Mouse (Mus musculus): ENCODE results near the gene Slc38a7. TPM values are rescaled to one million over a fixed set of nuclear protein-coding genes. Genes with fewer than 3 reads are reported as not detected.

Gene Slc38a7
- 29.1 TPM for polyA plus RNA-seq (2021)

DNA sequence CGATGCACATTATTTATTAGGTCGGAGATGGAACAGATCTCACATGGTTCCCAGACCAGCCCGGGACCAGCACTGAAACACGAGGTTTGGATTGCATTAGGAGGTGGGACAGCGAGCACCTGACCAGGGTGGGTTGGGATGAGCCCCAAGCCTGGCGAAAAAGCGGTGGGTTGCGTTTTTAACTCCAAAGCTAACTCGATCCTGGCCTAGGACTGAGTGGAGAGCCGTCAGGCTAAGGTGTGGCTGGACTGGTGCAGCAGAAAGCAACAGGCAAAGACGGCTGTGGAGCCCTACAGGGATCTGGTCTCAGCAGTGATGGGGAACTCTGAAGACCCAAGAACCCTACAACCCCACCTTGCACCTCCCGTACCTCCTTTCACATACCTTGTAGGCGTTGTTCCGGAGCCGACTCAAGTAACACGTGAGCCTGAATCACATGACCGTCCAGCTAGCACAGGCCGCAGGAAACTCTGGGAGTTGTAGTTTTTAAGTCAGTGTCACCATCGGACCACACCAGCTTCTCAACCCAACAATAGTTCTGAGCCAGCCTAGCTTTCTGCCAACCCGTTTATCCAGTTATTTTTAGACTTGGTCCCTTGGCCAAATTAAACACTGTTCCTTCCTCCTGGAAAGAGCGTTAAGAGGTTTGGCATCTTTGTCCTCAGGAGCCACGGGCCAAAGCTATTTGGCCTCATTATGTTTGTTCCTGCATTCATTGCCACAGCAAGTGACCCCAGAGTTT is at the start of gene Slc38a7:
Gene Slc38a7 (minus strand): TSS at position 438 of the 742 bp plus-strand sequence.
- in situ Hi-C loops (cut with MboI; ENCODE audit: low pct_unique_long_range_greater_than_20kb): no loop called here

DNA sequence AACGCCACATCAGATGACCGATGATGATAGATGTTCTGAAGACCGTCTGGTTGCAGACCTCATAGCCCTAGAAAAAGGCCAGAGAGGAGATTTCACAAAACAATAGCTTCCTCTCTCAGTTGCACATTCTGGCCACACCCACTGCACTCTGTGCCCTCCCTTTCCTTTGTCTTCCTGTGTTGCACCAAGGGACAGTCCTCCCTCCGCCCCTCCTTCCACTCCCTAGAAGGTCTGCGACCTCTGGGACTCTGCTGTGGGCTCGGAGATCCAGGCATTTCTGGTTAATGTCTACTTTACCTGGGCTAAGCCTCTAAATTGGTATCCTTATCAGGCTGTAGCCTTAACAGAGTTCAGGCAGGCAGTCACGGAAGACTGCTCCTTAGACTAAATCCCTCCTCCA is 48.5 kb upstream of the Slc38a7 start:
- in situ Hi-C loops (cut with MboI; ENCODE audit: low pct_unique_long_range_greater_than_20kb): no loop called here
- no peak for ATAC-seq
- ChIA-PET CTCF (interaction anchor here (1.2 kb wide), 1 partner anchor 13 kb away, joined by 3 read pairs; no protein-coding TSS in a partner anchor), POLR2A (interaction anchor here (0.5 kb wide), 1 partner anchor 18 kb away, joined by 3 read pairs; no protein-coding TSS in a partner anchor)
- DNase-seq (ENCODE audit: low read depth, low spot score): no peak
- TF ChIP-seq CTCF (IDR thresholded peaks at IDR 0.05): no peak
- peaks cover 12% of the 10 kb centered on the region for H3K27me3 ChIP-seq

More for the DNA sequence above, at the start of gene Slc38a7:
- H3K27me3 ChIP-seq: no peaks in the 10 kb centered on the region
- CTCF ChIA-PET: interaction anchor here (1.2 to 2.2 kb wide), 5 partner anchors 24 to 156 kb away, joined by 3 to 10 read pairs (median 4); partner anchors contain the start of gene Got2
- DNase-seq (ENCODE audit: low read depth, low spot score): peak; percentile 55
- peak; percentile 70 for ATAC-seq
- no peak for TF ChIP-seq CTCF (IDR thresholded peaks at IDR 0.05)
- POLR2A ChIA-PET: interaction anchor here (0.6 kb wide), 1 partner anchor 86 kb away, joined by 4 read pairs; no protein-coding TSS in a partner anchor

DNA sequence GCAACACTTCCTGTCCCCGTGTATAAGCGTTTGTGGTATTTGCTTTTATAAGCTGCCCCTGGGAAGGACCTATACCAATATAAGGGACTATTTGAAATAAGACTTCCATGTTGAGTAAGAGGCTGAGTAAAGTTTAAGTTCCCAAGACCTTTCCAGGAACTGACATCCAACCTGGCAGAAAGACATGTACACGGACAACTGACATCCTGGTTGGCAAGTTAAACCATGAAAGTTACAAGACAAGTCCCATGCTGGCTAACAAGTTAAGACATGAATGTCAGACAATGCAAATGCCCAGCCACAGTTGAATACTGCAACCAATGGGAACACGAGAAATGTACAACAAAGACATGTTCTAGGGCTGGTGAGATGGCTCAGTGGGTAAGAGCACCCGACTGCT is 40.4 kb upstream of the Slc38a7 start:
- ATAC-seq (no peak), DNase-seq (ENCODE audit: low read depth, low spot score) (no peak)
- peaks cover under 1% of the 10 kb centered on the region for H3K27me3 ChIP-seq
- ChIA-PET POLR2A (no interaction called here), CTCF (interaction anchor here (1.5 kb wide), 1 partner anchor 21 kb away, joined by 5 read pairs; no protein-coding TSS in a partner anchor)
- in situ Hi-C loops (cut with MboI; ENCODE audit: low pct_unique_long_range_greater_than_20kb): no loop called here
- no peak for TF ChIP-seq CTCF (IDR thresholded peaks at IDR 0.05)

DNA sequence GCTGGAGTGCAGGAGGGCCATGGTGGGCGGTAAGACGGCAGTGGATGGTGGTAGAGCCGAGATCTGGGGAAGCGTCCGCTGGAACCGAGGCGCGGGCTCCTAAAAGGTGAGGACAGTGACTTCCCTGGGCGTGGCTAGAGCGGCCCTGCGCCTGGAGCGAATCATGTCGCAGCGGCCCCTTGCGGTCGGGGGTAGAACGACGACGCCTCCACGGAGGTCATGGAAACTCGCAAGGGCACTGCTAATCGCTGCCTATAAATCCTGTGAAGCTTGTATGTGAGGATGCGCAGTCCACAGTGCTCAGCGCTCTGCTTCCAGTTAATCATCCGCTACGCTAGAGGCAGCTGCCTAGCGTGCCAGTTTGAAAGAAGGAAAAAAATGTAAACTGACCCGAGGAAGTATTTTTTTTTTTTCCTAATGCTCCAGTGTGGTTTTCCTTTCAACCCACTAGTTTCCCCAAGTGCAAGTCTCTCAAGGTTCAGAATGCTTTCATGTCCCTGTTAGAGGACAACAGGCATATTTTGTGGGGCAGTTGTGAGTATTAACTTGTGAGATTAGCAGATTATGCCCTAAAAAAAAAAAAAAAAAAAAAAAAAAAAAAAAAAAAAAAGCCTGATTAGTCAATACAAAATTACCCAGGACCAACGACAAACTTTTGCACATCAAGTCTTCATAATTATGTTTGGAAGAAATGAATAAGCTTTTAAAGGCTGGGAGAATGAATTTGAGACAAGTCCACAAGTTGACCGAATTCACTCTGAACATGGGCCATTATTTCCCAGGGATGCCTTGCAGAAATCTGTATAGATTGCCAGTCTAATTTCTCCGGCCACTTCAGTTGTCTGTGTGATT is 35.2 kb upstream of the Slc38a7 start, which contains the start of gene Got2:
Gene Got2 (minus strand): TSS at position 263 of the 852 bp plus-strand sequence.
- no peaks in the 10 kb centered on the region for H3K27me3 ChIP-seq
- in situ Hi-C loops (cut with MboI; ENCODE audit: low pct_unique_long_range_greater_than_20kb): no loop called here
- ChIA-PET CTCF (interaction anchor here (0.7 to 2.7 kb wide), 4 partner anchors 9 to 80 kb away, joined by 3 to 10 read pairs (median 4); partner anchors contain the start of gene Slc38a7), POLR2A (interaction anchor here (0.8 kb wide), 1 partner anchor 439 kb away, joined by 3 read pairs; no protein-coding TSS in a partner anchor)
- peak; percentile 99 for TF ChIP-seq CTCF (IDR thresholded peaks at IDR 0.05)
- ATAC-seq (peak; percentile 87), DNase-seq (ENCODE audit: low read depth, low spot score) (peak; percentile 71)

DNA sequence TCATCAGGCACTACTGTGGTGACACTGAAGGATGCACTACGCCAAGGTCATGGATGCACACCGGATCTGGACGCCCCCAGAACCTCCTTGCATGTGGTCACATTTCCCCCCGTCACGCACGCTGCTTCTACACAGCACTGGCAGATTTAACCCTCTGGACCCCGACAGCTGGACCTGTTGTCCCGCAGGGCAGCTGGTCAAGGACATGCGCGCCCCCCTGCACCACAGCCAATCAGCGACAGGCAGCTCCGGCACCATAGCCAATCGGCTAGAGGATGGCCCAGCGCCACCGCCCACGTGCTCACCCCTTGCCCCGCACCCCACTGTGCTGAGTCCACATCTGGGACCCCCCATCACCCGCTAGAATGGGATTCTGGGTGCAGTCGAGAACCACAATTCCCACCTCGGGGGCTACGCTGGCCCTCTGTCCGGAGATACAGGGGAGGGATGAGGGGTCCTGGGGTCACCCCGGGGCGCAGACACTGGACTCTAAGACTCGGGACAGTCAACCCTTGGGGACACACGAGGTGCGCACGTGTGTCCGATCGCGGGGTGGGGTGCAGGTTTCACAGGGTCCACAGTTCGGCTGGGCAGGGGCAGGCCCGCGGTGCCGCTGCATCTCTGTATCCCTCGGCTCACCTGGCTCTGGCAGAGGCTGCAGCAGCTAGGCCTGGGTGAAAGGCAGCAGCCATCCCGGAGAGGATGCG is 34.4 kb upstream of the Slc38a7 start:
- CTCF ChIA-PET: interaction anchor here (1.3 to 2.7 kb wide), 2 partner anchors 8 to 34 kb away, joined by 4 to 10 read pairs; partner anchors contain the start of gene Slc38a7
- no peaks in the 10 kb centered on the region for H3K27me3 ChIP-seq
- POLR2A ChIA-PET: no interaction called here
- ATAC-seq (peak; percentile 88), DNase-seq (ENCODE audit: low read depth, low spot score) (no peak)
- in situ Hi-C loops (cut with MboI; ENCODE audit: low pct_unique_long_range_greater_than_20kb): no loop called here
- TF ChIP-seq CTCF (IDR thresholded peaks at IDR 0.05): no peak

DNA sequence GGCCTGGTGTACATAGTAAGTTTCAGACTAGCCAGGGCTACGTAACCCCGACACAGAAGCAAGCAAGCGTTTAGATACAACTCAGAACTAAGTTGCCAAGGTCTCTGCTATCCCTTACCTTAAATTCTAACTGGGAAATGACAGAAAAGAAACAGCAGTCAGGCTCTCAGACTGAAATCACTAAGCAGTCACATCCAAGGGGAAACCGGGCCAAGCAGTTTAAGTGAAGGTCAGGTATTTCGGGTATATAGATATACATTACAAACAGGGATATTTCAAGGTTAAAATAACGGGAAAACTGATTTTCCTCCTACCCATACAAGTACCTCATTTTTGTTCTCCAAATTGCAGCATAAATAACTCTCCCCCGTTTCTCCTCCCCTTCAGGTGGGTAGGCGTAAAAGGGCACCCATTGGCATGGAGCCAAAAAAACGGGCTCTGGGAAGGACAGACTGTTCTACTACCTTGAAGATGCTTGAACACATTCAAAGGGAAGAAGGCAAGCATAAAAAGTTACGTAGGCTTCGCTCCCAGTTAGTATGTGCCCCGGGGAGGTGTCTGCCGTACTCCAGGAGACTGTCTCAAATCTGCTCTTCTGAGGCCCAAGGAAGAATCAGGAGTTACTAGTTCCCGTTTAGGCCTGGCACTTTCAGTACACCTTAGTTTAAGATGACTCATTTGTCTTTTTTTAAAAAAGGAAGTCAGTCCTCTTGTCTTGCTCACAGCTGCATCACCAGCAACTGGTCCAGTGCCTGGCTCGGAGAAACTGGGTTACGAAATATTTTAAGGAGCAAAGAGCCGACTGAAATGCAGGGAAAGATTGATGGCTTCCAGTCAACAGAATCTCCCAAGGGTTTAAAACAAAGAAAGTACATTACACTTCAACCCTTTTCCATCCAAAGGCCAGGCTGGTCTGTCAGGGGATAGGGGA is 33.6 kb upstream of the Slc38a7 start:
- ATAC-seq: peak; percentile 22
- in situ Hi-C loops (cut with MboI; ENCODE audit: low pct_unique_long_range_greater_than_20kb): no loop called here

DNA sequence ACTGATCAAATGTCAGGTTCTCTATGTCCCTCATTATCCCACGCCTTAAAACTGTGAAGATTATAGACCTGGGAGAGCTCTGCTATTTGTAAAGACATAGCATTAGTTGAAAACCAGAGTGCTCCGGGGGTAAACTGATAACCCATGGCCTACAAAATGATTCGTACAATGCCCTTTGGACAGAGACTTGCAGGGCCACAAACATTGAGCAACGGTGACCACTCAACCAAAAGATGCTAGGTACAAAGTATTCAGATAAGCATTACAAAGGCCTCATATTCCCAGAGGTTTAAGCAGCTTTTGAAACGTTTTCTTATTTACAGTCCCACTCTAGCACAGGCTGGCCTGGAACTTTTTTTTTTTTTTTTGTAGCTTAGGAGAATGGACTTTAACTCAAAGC is 32.6 kb upstream of the Slc38a7 start:
- ChIA-PET CTCF (interaction anchor here (1.0 kb wide), 1 partner anchor 33 kb away, joined by 3 read pairs; no protein-coding TSS in a partner anchor), POLR2A (no interaction called here)
- no peak for TF ChIP-seq CTCF (IDR thresholded peaks at IDR 0.05)
- ATAC-seq (no peak), DNase-seq (ENCODE audit: low read depth, low spot score) (no peak)
- in situ Hi-C loops (cut with MboI; ENCODE audit: low pct_unique_long_range_greater_than_20kb): no loop called here
- H3K27me3 ChIP-seq: no peaks in the 10 kb centered on the region

More for the DNA sequence above, 33.6 kb upstream of the Slc38a7 start:
- no peak for TF ChIP-seq CTCF (IDR thresholded peaks at IDR 0.05)
- CTCF ChIA-PET: interaction anchor here (2.7 kb wide), 1 partner anchor 33 kb away, joined by 10 read pairs; the partner anchor contains the start of gene Slc38a7
- POLR2A ChIA-PET: no interaction called here
- H3K27me3 ChIP-seq: no peaks in the 10 kb centered on the region
- DNase-seq (ENCODE audit: low read depth, low spot score): no peak

DNA sequence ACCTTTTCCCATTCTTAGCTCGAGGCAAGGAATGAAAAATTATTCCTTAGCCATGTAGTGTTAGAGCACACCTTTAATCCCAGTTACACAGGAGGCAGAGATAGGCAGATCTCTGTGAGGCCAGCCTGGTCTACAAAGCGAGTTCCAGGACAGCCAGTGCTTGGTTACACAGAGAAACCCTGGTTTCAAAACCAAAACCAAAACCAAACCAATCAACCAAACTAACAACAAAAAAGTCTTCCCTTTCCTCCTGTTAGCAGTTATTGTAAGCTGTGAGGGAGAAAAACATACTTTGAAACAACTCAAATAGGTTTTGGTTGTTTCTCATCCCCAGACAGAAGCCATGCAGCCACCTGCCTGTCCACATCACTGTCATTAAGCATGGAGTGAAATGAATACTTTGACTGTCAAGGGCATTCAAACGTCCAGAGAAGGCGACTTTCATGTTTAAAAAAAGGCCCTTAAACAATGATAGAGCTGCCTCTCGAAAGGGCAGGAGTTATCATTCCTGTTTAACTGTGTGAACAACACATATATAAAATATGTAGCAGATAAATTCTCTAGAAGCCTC is 32.0 kb upstream of the Slc38a7 start:
- POLR2A ChIA-PET: no interaction called here
- H3K27me3 ChIP-seq: no peaks in the 10 kb centered on the region
- CTCF ChIA-PET: interaction anchor here (1.0 to 1.3 kb wide), 3 partner anchors 12 to 33 kb away, joined by 3 to 5 read pairs (median 3); no protein-coding TSS in a partner anchor
- DNase-seq (ENCODE audit: low read depth, low spot score) (no peak), ATAC-seq (no peak)
- in situ Hi-C loops (cut with MboI; ENCODE audit: low pct_unique_long_range_greater_than_20kb): no loop called here
- TF ChIP-seq CTCF (IDR thresholded peaks at IDR 0.05): no peak

DNA sequence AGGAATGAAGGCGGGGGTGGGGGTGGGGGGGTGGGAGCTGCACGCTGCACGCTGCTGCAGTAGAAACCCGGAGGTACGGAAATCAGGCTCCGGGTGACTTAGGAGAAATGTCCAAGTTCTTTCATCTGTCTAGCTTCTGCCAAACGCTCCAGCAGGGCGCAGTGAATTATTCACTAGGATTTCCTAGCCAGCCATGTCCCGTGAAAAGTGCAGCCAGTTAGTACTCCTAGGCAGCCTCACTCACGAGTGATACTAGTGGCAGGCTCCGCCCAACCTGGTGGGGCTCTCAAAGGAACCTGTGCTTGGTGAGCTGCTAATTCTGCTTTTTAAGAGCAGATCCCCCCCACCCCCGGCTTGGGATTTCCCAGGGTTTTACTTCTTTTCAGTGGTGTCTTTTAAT is 31.2 kb upstream of the Slc38a7 start:
- ChIA-PET CTCF (interaction anchor here (1.3 kb wide), 2 partner anchors 13 to 31 kb away, joined by 3 to 5 read pairs; no protein-coding TSS in a partner anchor), POLR2A (no interaction called here)
- H3K27me3 ChIP-seq: no peaks in the 10 kb centered on the region
- DNase-seq (ENCODE audit: low read depth, low spot score) (no peak), ATAC-seq (no peak)
- TF ChIP-seq CTCF (IDR thresholded peaks at IDR 0.05): no peak
- in situ Hi-C loops (cut with MboI; ENCODE audit: low pct_unique_long_range_greater_than_20kb): no loop called here
